Mouse (Mus musculus) intestine, postnatal 0 days (tissue): Measurements from ENCODE around the gene Kctd2. TPM values are rescaled to one million over a fixed set of nuclear protein-coding genes. Genes with fewer than 3 reads are reported as not detected.

Experiments
- ATAC-seq: fragments of 200-750 bp; cut with Nextera tagmentation; 2 replicates; pipeline ENCODE4 v1.8.0; 2017; ENCODE audit warnings: mild to moderate bottlenecking, moderate TSS enrichment, moderate library complexity
- H3K27ac ChIP-seq: fragments of 300-500 bp; sonication (generic); 2 replicates; pipeline ENCODE4 v1.5.1; 2014; ENCODE audit warnings: mild to moderate bottlenecking, low read depth, low read length, moderate library complexity
- H3K27me3 ChIP-seq: fragments of 300-500 bp; sonication (generic); replicated peaks from 2 replicates; pipeline ENCODE4 v1.6.1; 2014; ENCODE audit warnings: low read length, mixed read lengths; ENCODE audit not compliant: control insufficient read depth, insufficient read depth
- H3K36me3 ChIP-seq: fragments of 300-500 bp; sonication (generic); 2 replicates; pipeline ENCODE4 v1.6.1; 2014; ENCODE audit warnings: mild to moderate bottlenecking, moderate library complexity; ENCODE audit not compliant: control insufficient read depth, insufficient read depth
- H3K4me1 ChIP-seq: fragments of 300-500 bp; sonication (generic); replicated peaks from 2 replicates; pipeline ENCODE4 v1.6.1; 2014; ENCODE audit warnings: antibody characterized with exemption, low read length, mixed read lengths; ENCODE audit not compliant: control insufficient read depth, insufficient read depth
- H3K4me2 ChIP-seq: fragments of 300-500 bp; sonication (generic); replicated peaks from 2 replicates; pipeline ENCODE4 v1.6.1; 2014; ENCODE audit warnings: low read depth, mild to moderate bottlenecking, moderate library complexity
- H3K4me3 ChIP-seq: fragments of 300-500 bp; sonication (generic); 2 replicates; pipeline ENCODE4 v1.5.1; 2014; ENCODE audit warnings: low read depth, low read length
- H3K9ac ChIP-seq: fragments of 300-500 bp; sonication (generic); 2 replicates; pipeline ENCODE4 v1.6.1; 2014; ENCODE audit warnings: mild to moderate bottlenecking, low read depth, low read length
- H3K9me3 ChIP-seq: fragments of 300-500 bp; sonication (generic); 2 replicates; pipeline ENCODE4 v1.6.1; 2016; ENCODE audit warnings: mixed run types; ENCODE audit not compliant: control insufficient read depth
- CTCF ChIP-seq: sonication (generic); IDR thresholded peaks from 2 replicates; pipeline ENCODE4 v1.5.1; 2016; ENCODE audit warnings: low read depth, mild to moderate bottlenecking, control low read depth, antibody characterized with exemption, moderate library complexity
- WGBS: fragments of 180-500 bp; shearing (Covaris S2); extraction: QIAGEN DNeasy Blood & Tissue Kit; methylation state at CpG from one replicate; pipeline ENCODE4 v1.1.7; 2014; 5-methylcytosine and 5-hydroxymethylcytosine counted together
- microRNA-seq: library from miRNA; unstranded; fragments of <30 nt; microRNA quantifications from one replicate; pipeline ENCODE4, GENCODE M21; 2016
- polyA plus RNA-seq: library from polyadenylated mRNA; unstranded; fragments of >200 nt; fragmentation: Nextera tagmentation; extraction: Ambion mirVana; gene quantifications from 2 replicates; pipeline ENCODE4 v1.2.1, GENCODE M21; 2015

Gene Kctd2
- polyA plus RNA-seq, 1 experiment from 2014 or later: 17.5 TPM

DNA sequence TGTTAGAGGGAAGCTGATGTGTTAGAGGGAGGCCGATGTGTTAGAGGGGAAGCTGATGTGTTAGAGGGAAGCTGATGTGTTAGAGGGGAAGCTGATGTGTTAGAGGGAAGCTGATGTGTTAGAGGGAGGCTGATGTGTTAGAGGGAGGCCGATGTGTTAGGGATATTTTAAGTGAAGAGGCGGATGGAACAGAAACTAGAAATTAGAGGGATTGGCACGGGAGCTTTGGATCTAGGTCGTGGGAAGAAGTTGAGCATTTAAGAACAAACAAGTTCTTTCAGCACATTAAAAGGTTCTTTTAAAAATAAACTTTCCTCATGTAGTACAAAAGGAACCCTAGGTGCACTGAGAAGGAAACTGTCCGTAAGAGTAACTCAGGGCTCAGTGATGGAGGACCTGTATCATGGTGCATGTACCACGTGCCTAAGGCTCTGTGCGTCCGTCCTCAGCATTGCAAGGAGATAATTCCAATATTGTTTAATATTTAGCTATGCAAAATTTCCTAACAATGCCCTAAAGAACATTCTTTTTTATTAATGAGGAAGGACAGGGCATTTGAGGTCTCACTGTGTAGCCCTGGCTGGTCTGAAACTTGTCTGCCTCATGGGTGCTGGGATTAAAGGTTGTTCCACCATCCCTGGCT is 58.5 kb downstream of the Kctd2 start:
- no peak for TF ChIP-seq CTCF
- WGBS: 80% methylated on average over 9 of the region's 9 CpGs
- no peak for ATAC-seq

More for the DNA sequence above, 58.5 kb downstream of the Kctd2 start:
- Histone ChIP-seq H3K27me3 (no peaks in the 10 kb centered on the region), H3K4me3 (no peak overlapping the region), H3K9me3 (no peaks in the 10 kb centered on the region), H3K27ac (no peak overlapping the region), H3K9ac (no peak overlapping the region), H3K36me3 (peaks cover 11% of the 10 kb centered on the region; the same call in 1 of the 2 replicates), H3K4me1 (0 out of 2 replicates have a peak, but pooled peaks cover 6% of the 10 kb centered on the region), H3K4me2 (no peak overlapping the region)

Small RNA genes within 50 kb of the gene (microRNA-seq; reads per million reads assigned to microRNA genes)
- gene Mir3968: not detected

Other genes with a start within 250 kb of the Kctd2 start
- gene Tmem104, start 232.6 kb upstream of the Kctd2 start, polyA plus RNA-seq: 19.2 and 20.1 TPM in 2 replicates
- gene Nat9, start 232.3 kb upstream of the Kctd2 start, polyA plus RNA-seq: 35.0 and 35.7 TPM in 2 replicates
- not detected in 2 replicates for gene Grin2c, start 152.9 kb upstream of the Kctd2 start, polyA plus RNA-seq
- 8.0 and 8.2 TPM in 2 replicates for gene Fdxr, start 143.1 kb upstream of the Kctd2 start, polyA plus RNA-seq
- gene Fads6, start 122.5 kb upstream of the Kctd2 start, polyA plus RNA-seq: 0.26 and 0.55 TPM in 2 replicates
- 0.05 TPM in 1 of 2 replicates, not detected in the other for gene Otop2, start 113.0 kb upstream of the Kctd2 start, polyA plus RNA-seq
- gene Ush1g, start 98.1 kb upstream of the Kctd2 start, polyA plus RNA-seq: 0.05 and 0.09 TPM in 2 replicates
- gene Otop3, start 85.4 kb upstream of the Kctd2 start, polyA plus RNA-seq: 2.3 and 4.3 TPM in 2 replicates
- gene Hid1, start 52.4 kb upstream of the Kctd2 start, polyA plus RNA-seq: 10.8 and 12.1 TPM in 2 replicates
- gene Cdr2l, start 38.2 kb upstream of the Kctd2 start, polyA plus RNA-seq: 3.5 and 3.9 TPM in 2 replicates
- gene Mrpl58, start 16.4 kb upstream of the Kctd2 start, polyA plus RNA-seq: 143 and 145 TPM in 2 replicates
- 1,235 and 1,272 TPM in 2 replicates for gene Atp5h, start 166 bp upstream of the Kctd2 start, polyA plus RNA-seq
- 0.64 and 1.1 TPM in 2 replicates for gene Trim80, start 20.4 kb downstream of the Kctd2 start, polyA plus RNA-seq
- gene Slc16a5, start 42.3 kb downstream of the Kctd2 start, polyA plus RNA-seq: 3.0 and 3.4 TPM in 2 replicates
- 6.9 and 7.0 TPM in 2 replicates for gene Armc7, start 55.5 kb downstream of the Kctd2 start, polyA plus RNA-seq
- 189 and 194 TPM in 2 replicates for gene Nt5c, start 71.7 kb downstream of the Kctd2 start, polyA plus RNA-seq
- 255 and 263 TPM in 2 replicates for gene Jpt1, start 94.3 kb downstream of the Kctd2 start, polyA plus RNA-seq
- 404 and 414 TPM in 2 replicates for gene Sumo2, start 116.1 kb downstream of the Kctd2 start, polyA plus RNA-seq
- gene Nup85, start 144.3 kb downstream of the Kctd2 start, polyA plus RNA-seq: 30.4 and 31.5 TPM in 2 replicates
- 51.6 and 52.2 TPM in 2 replicates for gene Mrps7, start 183.8 kb downstream of the Kctd2 start, polyA plus RNA-seq
- 5.7 and 5.8 TPM in 2 replicates for gene Gga3, start 183.9 kb downstream of the Kctd2 start, polyA plus RNA-seq
- gene Mif4gd, start 192.8 kb downstream of the Kctd2 start, polyA plus RNA-seq: 43.0 and 48.9 TPM in 2 replicates
- 19.1 and 19.5 TPM in 2 replicates for gene Slc25a19, start 208.2 kb downstream of the Kctd2 start, polyA plus RNA-seq